ENCODE assay signal across 8 mouse cellular contexts in genomic region chr7:142537879-142538278, GRCm38 (mm10). TPM values are rescaled to one million over a fixed set of nuclear protein-coding genes. Genes with fewer than 3 reads are reported as not detected.
A peak's percentile ranks its signal among the peaks of the same experiment; 100 is the strongest.
DNase-seq lines count a peak whose midpoint lies in the region; ATAC-seq and TF ChIP-seq lines count a peak whose summit lies in the region.

No protein-coding gene starts in this region.

- no peaks in the 10 kb centered on the region for H3K27me3 ChIP-seq in heart, adult 2 months (ENCODE audit: control insufficient read depth, insufficient read depth, low read length)
- H3K27me3 ChIP-seq in kidney, embryonic 15.5 days: no peaks in the 10 kb centered on the region
- no peaks in the 10 kb centered on the region for H3K27me3 ChIP-seq in liver, embryonic 13.5 days
- H3K27me3 ChIP-seq in neural tube, embryonic 12.5 days (replicated peaks): no peaks in the 10 kb centered on the region; the same call in 1 of the 2 replicates

- DNase-seq in heart, adult 11 months: peak; percentile 92
- no peak for DNase-seq in heart, postnatal 25 days (ENCODE audit: low spot score)
- peak; percentile 74 to 75 for DNase-seq in cerebellum, postnatal 36 days
- DNase-seq in heart, adult 2 months: peak; percentile 36 to 76
- DNase-seq in liver, embryonic 13.5 days: peak; percentile 42
- DNase-seq in testis, postnatal 10 days (ENCODE audit: low spot score): peak; percentile 87

- no peak overlapping the region for H3K9ac ChIP-seq in heart, adult 2 months (ENCODE audit: low read depth, low read length)
- no peak overlapping the region for H3K9ac ChIP-seq in kidney, embryonic 15.5 days
- H3K9ac ChIP-seq in liver, embryonic 13.5 days: peak overlapping the region; percentile 51; the same call in 1 of the 2 replicates
- H3K9ac ChIP-seq in neural tube, embryonic 12.5 days: no peak overlapping the region

- H3K79me2 ChIP-seq in heart, adult 2 months (replicated peaks; ENCODE audit: control insufficient read depth, insufficient read depth, low read length): no peaks in the 10 kb centered on the region

- H3K9me3 ChIP-seq in kidney, embryonic 15.5 days (replicated peaks): no peaks in the 10 kb centered on the region
- no peaks in the 10 kb centered on the region for H3K9me3 ChIP-seq in liver, embryonic 13.5 days (replicated peaks)
- H3K9me3 ChIP-seq in neural tube, embryonic 12.5 days: no peaks in the 10 kb centered on the region

- TF ChIP-seq CTCF in heart, adult 2 months (IDR thresholded peaks at IDR 0.05): peak; percentile 98

- TF ChIP-seq POLR2A in heart, adult 2 months (IDR thresholded peaks at IDR 0.05; ENCODE audit: insufficient read depth, low read depth, low read length): no peak

- H3K4me2 ChIP-seq in kidney, embryonic 15.5 days: no peak overlapping the region
- no peak overlapping the region for H3K4me2 ChIP-seq in liver, embryonic 13.5 days
- H3K4me2 ChIP-seq in neural tube, embryonic 12.5 days (replicated peaks): no peak overlapping the region; the same call in 1 of the 2 replicates

- H3K4me3 ChIP-seq in heart, adult 2 months: no peak overlapping the region
- no peak overlapping the region for H3K4me3 ChIP-seq in kidney, embryonic 15.5 days (replicated peaks)
- H3K4me3 ChIP-seq in liver, embryonic 13.5 days (replicated peaks): no peak overlapping the region
- no peak overlapping the region for H3K4me3 ChIP-seq in neural tube, embryonic 12.5 days

- no peaks in the 10 kb centered on the region for H3K36me3 ChIP-seq in heart, adult 2 months (ENCODE audit: control insufficient read depth, insufficient read depth, low read length)
- peaks cover 20% of the 10 kb centered on the region for H3K36me3 ChIP-seq in kidney, embryonic 15.5 days
- H3K36me3 ChIP-seq in liver, embryonic 13.5 days: peaks cover 43% of the 10 kb centered on the region
- peaks cover 5% of the 10 kb centered on the region; the same call in 1 of the 2 replicates for H3K36me3 ChIP-seq in neural tube, embryonic 12.5 days

- WGBS in heart, adult 2 months: 19% methylated on average over 6 of the region's 6 CpGs
- WGBS in kidney, embryonic 15.5 days: 3% methylated on average over 6 of the region's 6 CpGs
- 14% methylated on average over 6 of the region's 6 CpGs for WGBS in liver, embryonic 13.5 days (ENCODE audit: insufficient replicate concordance)
- WGBS in neural tube, embryonic 12.5 days: 6% methylated on average over 6 of the region's 6 CpGs

- ATAC-seq in kidney, embryonic 15.5 days (replicated peaks; ENCODE audit: low FRiP score): peak; percentile 34; the same call in 1 of the 2 replicates
- peak; percentile 32; the same call in 1 of the 2 replicates for ATAC-seq in liver, embryonic 13.5 days (ENCODE audit: low read depth)
- ATAC-seq in neural tube, embryonic 12.5 days (ENCODE audit: low FRiP score, low read depth): no peak; the same call in 1 of the 2 replicates

- intact Hi-C loops in heart, postnatal 25 days (cut with DNase I): loop anchor here (2.0 to 5.0 kb wide), 3 partner anchors 43 to 134 kb away; no protein-coding TSS in a partner anchor
- intact Hi-C loops in heart, adult 2 months (cut with DNase I): loop anchor here (5.0 kb wide), 2 partner anchors 44 to 139 kb away; no protein-coding TSS in a partner anchor

- TF ChIP-seq EP300 in heart, adult 2 months (IDR thresholded peaks at IDR 0.05; ENCODE audit: insufficient read depth, low read depth, low read length): no peak

- no peak overlapping the region for H3K27ac ChIP-seq in heart, adult 2 months
- H3K27ac ChIP-seq in kidney, embryonic 15.5 days: peak overlapping the region; percentile 93
- H3K27ac ChIP-seq in liver, embryonic 13.5 days: peak overlapping the region; percentile 68
- H3K27ac ChIP-seq in neural tube, embryonic 12.5 days: 0 out of 2 replicates have a peak overlapping the region, but pooled peaks have one; percentile 23

- H3K4me1 ChIP-seq in heart, adult 2 months (ENCODE audit: control insufficient read depth, insufficient read depth, low read length): 0 out of 2 replicates have a peak, but pooled peaks cover 5% of the 10 kb centered on the region
- peaks cover 78% of the 10 kb centered on the region for H3K4me1 ChIP-seq in kidney, embryonic 15.5 days
- peaks cover 84% of the 10 kb centered on the region for H3K4me1 ChIP-seq in liver, embryonic 13.5 days (replicated peaks)
- H3K4me1 ChIP-seq in neural tube, embryonic 12.5 days: peaks cover 43% of the 10 kb centered on the region

RNA-seq across cellular contexts. Expression of gene Mrpl23, which starts 5.4 kb away (rescaled TPM):
- total RNA-seq in heart, postnatal 25 days (2021): 10 to 100 TPM; 16.1 to 39.0 TPM
- 1 to 10 TPM in 1 of 2 experiments, under 1 TPM in 1; 0.89 to 2.1 TPM for total RNA-seq in heart, adult 2 months (2021)
- polyA plus RNA-seq in heart, adult 2 months (2012; rRNA removed): 12.8 and 18.0 TPM in 2 replicates
- polyA plus RNA-seq in kidney, embryonic 15.5 days (2015; fragmentation: Nextera tagmentation; extraction: Ambion mirVana): 25.8 and 26.8 TPM in 2 replicates
- polyA plus RNA-seq in liver, embryonic 13.5 days (2015; fragmentation: Nextera tagmentation; extraction: Ambion mirVana): 11.3 and 12.2 TPM in 2 replicates
- polyA plus RNA-seq in neural tube, embryonic 12.5 days (2016; fragmentation: Nextera tagmentation; extraction: Ambion mirVana): 13.5 and 14.7 TPM in 2 replicates

RNA-seq across cellular contexts. Expression of gene Tnnt3, which starts 39.2 kb away (rescaled TPM):
- total RNA-seq in heart, postnatal 25 days (2021): 1 to 10 TPM in 1 of 2 experiments, not detected in 1; 2.0 TPM
- 1 to 10 TPM; 1.1 to 1.3 TPM for total RNA-seq in heart, adult 2 months (2021)
- polyA plus RNA-seq in heart, adult 2 months (2012; rRNA removed): 1.8 TPM in 1 of 2 replicates, not detected in the other
- 23.5 and 46.2 TPM in 2 replicates for polyA plus RNA-seq in kidney, embryonic 15.5 days (2015; fragmentation: Nextera tagmentation; extraction: Ambion mirVana)
- polyA plus RNA-seq in liver, embryonic 13.5 days (2015; fragmentation: Nextera tagmentation; extraction: Ambion mirVana): 1.6 and 2.6 TPM in 2 replicates
- polyA plus RNA-seq in neural tube, embryonic 12.5 days (2016; fragmentation: Nextera tagmentation; extraction: Ambion mirVana): 5.7 and 8.7 TPM in 2 replicates
